Mouse (Mus musculus) neural tube, embryonic 11.5 days (tissue): ENCODE results near the gene Bmp7. TPM values are rescaled to one million over a fixed set of nuclear protein-coding genes. Genes with fewer than 3 reads are reported as not detected.

Experiments
- ATAC-seq: fragments of 200-750 bp; cut with Nextera tagmentation; 2 replicates; pipeline ENCODE4 v1.8.0; 2017; ENCODE audit warnings: moderate number of reproducible peaks, mild to moderate bottlenecking, moderate TSS enrichment, moderate library complexity; ENCODE audit not compliant: insufficient read depth, low FRiP score, low TSS enrichment
- DNase-seq: peaks from one replicate; pipeline ENCODE4 v3.0.0-alpha.2; 2015; ENCODE audit warnings: low spot score
- H3K27ac ChIP-seq: fragments of 300-500 bp; sonication (generic); 2 replicates; pipeline ENCODE4 v1.5.1; 2014; ENCODE audit warnings: low read depth, mild to moderate bottlenecking, low read length
- H3K27me3 ChIP-seq: fragments of 300-500 bp; sonication (generic); 2 replicates; pipeline ENCODE4 v1.6.1; 2014; ENCODE audit warnings: mild to moderate bottlenecking, low read length, mixed read lengths; ENCODE audit not compliant: control insufficient read depth, insufficient read depth
- H3K36me3 ChIP-seq: fragments of 300-500 bp; sonication (generic); 2 replicates; pipeline ENCODE4 v1.6.1; 2014; ENCODE audit warnings: mild to moderate bottlenecking, low read length, moderate library complexity, mixed read lengths; ENCODE audit not compliant: control insufficient read depth, insufficient read depth
- H3K4me1 ChIP-seq: fragments of 300-500 bp; sonication (generic); 2 replicates; pipeline ENCODE4 v1.6.1; 2014; ENCODE audit warnings: low read length, mixed read lengths; ENCODE audit not compliant: control insufficient read depth, insufficient read depth
- H3K4me2 ChIP-seq: fragments of 300-500 bp; sonication (generic); 2 replicates; pipeline ENCODE4 v1.6.1; 2014; ENCODE audit warnings: low read depth, mild to moderate bottlenecking, moderate library complexity
- H3K4me3 ChIP-seq: fragments of 300-500 bp; sonication (generic); 2 replicates; pipeline ENCODE4 v1.5.1; 2014; ENCODE audit warnings: low read depth, low read length
- H3K9ac ChIP-seq: fragments of 300-500 bp; sonication (generic); 2 replicates; pipeline ENCODE4 v1.6.1; 2014; ENCODE audit warnings: mild to moderate bottlenecking, low read length
- H3K9me3 ChIP-seq: fragments of 300-500 bp; sonication (generic); 2 replicates; pipeline ENCODE4 v1.6.1; 2016; ENCODE audit warnings: low read length; ENCODE audit not compliant: control insufficient read depth
- WGBS: fragments of 180-500 bp; shearing (Covaris S2); extraction: QIAGEN DNeasy Blood & Tissue Kit; methylation state at CpG from one replicate; pipeline ENCODE4 v1.1.7; 2014; 5-methylcytosine and 5-hydroxymethylcytosine counted together
- polyA plus RNA-seq: library from polyadenylated mRNA; unstranded; fragments of >200 nt; fragmentation: Nextera tagmentation; extraction: Ambion mirVana; gene quantifications from 2 replicates; pipeline ENCODE4 v1.2.1, GENCODE M21; 2014

Bmp7 gene
- polyA plus RNA-seq, 1 experiment from 2014 or later: 17.0 TPM

DNA sequence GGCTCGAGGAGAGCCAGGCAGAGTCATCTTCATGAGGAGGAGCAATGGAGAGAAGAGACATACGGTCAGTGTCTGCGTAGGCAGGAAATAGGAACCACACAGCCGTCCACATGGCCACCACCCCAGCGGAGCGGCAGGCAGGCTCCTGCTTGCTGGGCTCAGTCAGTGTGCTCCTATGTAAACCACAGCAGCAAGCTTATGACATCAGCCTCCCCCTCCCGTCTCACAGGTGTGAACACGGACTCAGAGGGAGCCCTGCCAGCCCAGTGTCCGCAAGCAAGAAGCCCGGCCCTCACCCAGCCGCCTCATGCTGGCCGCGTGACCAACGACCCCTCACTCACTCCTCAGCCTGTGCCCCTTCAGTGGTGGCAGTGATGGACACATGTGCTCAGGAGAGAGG lies 78.5 kb downstream of the Bmp7 start:
- H3K27me3 ChIP-seq: no peaks in the 10 kb centered on the region
- no peaks in the 10 kb centered on the region for H3K4me1 ChIP-seq
- no peak overlapping the region for H3K4me3 ChIP-seq
- DNase-seq: no peak
- H3K27ac ChIP-seq: no peak overlapping the region
- no peak overlapping the region for H3K9ac ChIP-seq
- WGBS: 79% methylated on average over 14 of the region's 14 CpGs
- no peak overlapping the region for H3K4me2 ChIP-seq
- no peak for ATAC-seq
- H3K9me3 ChIP-seq: no peaks in the 10 kb centered on the region; the same call in 1 of the 2 replicates
- no peaks in the 10 kb centered on the region for H3K36me3 ChIP-seq

DNA sequence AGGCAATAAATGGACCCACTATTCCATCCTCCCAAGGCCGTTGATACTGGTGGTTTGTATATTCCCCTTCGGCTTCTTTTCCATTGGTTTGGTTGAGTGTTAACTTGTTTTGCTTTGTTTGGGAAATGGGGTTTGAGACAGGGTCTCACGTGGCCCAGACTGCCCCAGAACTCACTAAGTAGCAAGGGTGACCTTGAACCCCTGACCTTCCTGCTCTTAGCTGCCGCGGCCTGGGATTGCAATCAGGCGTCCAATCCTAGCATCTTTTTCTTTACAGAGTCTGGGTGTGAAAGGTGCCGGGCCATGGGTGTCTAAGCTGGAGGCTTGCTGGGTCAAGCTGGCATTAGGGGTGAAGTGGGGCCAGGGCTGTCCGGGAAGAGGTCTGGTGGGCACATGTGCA lies 79.5 kb downstream of the Bmp7 start:
- 84% methylated on average over 8 of the region's 8 CpGs for WGBS
- Histone ChIP-seq H3K9ac (no peak overlapping the region), H3K9me3 (no peaks in the 10 kb centered on the region; the same call in 1 of the 2 replicates), H3K27ac (no peak overlapping the region), H3K4me1 (no peaks in the 10 kb centered on the region), H3K27me3 (no peaks in the 10 kb centered on the region), H3K36me3 (no peaks in the 10 kb centered on the region), H3K4me3 (no peak overlapping the region), H3K4me2 (no peak overlapping the region)
- ATAC-seq (no peak), DNase-seq (no peak)

DNA sequence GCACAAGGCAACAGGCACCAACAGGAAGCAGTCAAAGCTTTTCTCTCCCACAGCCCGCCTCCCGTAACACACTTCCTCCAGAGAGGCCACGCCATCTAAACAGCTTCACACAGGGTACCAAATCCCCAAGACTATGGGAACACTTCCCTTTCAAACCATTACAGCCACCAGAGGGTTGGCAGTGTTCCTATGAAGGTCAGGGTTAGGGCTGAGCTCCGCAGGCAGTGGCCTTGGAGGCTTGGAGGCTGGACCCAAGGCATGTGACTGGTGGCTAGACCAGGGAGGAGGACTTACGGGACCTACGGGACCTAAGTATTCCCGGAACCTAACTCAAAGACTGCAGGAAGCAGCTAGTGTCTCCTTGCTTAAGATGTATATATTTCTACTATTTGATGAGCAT lies 80.0 kb downstream of the Bmp7 start:
- Histone ChIP-seq H3K27me3 (no peaks in the 10 kb centered on the region), H3K4me2 (no peak overlapping the region), H3K9ac (no peak overlapping the region), H3K9me3 (no peaks in the 10 kb centered on the region; the same call in 1 of the 2 replicates), H3K4me3 (no peak overlapping the region), H3K27ac (no peak overlapping the region), H3K4me1 (no peaks in the 10 kb centered on the region), H3K36me3 (no peaks in the 10 kb centered on the region)
- ATAC-seq (no peak), DNase-seq (no peak)
- WGBS: 87% methylated on average over 7 of the region's 7 CpGs

DNA sequence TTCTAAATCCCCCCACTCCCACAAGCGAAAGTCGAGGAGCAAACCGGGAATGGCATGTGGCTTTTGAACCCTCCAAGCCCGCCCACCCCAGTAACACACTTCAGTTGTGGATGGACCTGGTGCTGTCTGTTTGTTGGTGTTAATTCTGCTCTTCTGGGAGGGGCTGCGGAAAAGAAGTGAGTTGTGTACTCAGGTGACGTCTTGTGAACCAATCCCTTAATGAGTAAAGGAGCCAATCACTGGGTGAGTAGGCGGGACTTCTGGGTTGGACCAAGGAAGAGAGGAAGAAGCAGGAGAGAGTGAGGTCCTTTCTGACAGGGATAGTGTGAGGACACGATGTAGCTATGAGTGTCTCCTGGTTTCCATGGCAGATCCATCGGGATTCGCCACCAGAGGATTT lies 83.1 kb downstream of the Bmp7 start:
- Histone ChIP-seq H3K4me1 (no peaks in the 10 kb centered on the region), H3K27me3 (no peaks in the 10 kb centered on the region), H3K27ac (no peak overlapping the region), H3K9ac (no peak overlapping the region), H3K4me3 (no peak overlapping the region), H3K36me3 (no peaks in the 10 kb centered on the region), H3K4me2 (no peak overlapping the region), H3K9me3 (no peaks in the 10 kb centered on the region; the same call in 1 of the 2 replicates)
- 69% methylated on average over 10 of the region's 10 CpGs for WGBS
- ATAC-seq (no peak), DNase-seq (no peak)

DNA sequence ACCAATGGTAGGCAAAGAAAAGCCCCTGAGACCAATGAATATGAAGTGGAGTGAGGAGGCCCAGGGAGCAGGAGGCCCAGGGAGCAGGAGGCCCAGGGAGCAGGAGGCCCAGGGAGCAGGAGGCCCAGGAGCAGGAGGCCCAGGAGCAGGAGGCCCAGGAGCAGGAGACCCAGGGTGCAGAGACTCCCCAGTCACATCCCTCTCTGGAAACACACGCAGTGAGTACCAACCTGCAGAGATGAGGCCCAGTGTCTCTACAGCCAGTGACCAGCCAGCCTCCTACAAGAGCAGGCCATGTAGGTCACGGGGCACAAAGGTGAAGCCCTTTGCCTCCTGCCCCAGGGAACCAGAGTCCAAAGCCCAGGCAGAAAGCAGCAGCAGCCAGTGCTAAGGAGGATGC lies 83.6 kb downstream of the Bmp7 start:
- no peak overlapping the region for H3K27ac ChIP-seq
- ATAC-seq (no peak), DNase-seq (no peak)
- H3K9ac ChIP-seq: no peak overlapping the region
- no peaks in the 10 kb centered on the region for H3K36me3 ChIP-seq
- no peaks in the 10 kb centered on the region for H3K27me3 ChIP-seq
- no peak overlapping the region for H3K4me3 ChIP-seq
- no peaks in the 10 kb centered on the region for H3K4me1 ChIP-seq
- WGBS: 60% methylated on average over 2 of the region's 2 CpGs
- H3K9me3 ChIP-seq: no peaks in the 10 kb centered on the region; the same call in 1 of the 2 replicates
- no peak overlapping the region for H3K4me2 ChIP-seq

DNA sequence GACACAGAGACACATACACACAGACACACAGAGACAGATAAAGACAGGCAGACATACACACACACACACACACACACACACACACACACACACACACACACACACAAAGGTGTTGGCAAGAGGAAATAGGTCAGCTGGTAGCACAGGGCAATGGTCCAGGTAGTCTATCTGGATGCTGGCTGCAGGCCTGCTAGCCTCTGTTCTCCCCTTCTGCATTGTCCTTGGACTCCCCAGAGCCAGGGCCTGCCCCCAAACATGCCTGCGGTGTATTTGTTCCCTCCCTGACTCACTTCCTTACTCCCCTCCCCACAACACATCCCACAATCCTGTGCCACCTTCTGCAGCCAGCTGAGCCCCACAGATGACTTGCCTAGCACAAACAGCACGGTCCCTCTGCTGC lies 86.0 kb downstream of the Bmp7 start:
- Histone ChIP-seq H3K4me1 (no peaks in the 10 kb centered on the region), H3K4me3 (no peak overlapping the region), H3K4me2 (no peak overlapping the region), H3K27ac (no peak overlapping the region), H3K36me3 (no peaks in the 10 kb centered on the region), H3K9ac (no peak overlapping the region), H3K9me3 (no peaks in the 10 kb centered on the region; the same call in 1 of the 2 replicates), H3K27me3 (no peaks in the 10 kb centered on the region)
- no peak for DNase-seq
- no peak for ATAC-seq
- 83% methylated on average over 1 of the region's 2 CpGs for WGBS

DNA sequence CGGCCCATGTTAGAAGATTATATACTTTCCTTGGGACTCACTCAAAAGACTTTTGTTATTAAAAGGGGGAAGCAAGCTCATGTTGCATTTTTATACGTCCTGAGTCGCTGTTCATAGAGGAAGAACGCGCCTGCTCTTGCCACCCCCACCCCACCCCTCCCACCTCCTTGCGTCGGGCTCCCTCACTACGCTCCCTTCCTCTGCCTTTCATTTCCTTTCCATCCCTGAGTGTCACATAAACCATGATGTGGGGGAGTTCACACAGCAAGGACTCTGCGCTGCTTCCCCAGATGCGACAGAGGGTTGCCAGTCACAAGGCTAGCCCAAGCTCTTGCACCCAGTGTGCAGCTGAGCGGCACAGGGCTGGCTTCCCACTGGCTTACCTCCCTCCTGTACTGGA lies 88.3 kb downstream of the Bmp7 start:
- Histone ChIP-seq H3K4me3 (no peak overlapping the region), H3K4me2 (no peak overlapping the region), H3K9ac (no peak overlapping the region), H3K36me3 (no peaks in the 10 kb centered on the region), H3K27me3 (no peaks in the 10 kb centered on the region), H3K4me1 (no peaks in the 10 kb centered on the region), H3K27ac (no peak overlapping the region), H3K9me3 (no peaks in the 10 kb centered on the region)
- no peak for ATAC-seq
- DNase-seq: no peak
- WGBS: 73% methylated on average over 11 of the region's 11 CpGs

DNA sequence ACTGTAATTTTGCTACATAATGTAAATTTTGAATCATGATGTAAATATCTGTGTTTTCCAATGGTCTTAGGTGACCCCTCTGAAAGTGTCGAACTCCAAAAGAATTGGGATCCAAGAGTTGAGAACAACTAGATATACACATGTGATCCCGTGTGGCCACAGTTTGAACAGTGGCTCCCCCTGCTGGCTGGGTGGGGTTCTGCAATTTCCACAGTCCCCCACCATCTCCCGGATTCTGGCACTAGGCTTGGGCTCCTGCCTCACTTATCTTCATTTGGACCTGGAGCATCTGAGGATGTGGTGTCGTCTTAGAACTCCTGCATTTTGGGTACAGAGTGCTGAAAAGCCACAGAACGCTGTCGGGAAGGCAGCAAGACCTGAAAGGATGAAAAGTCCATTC lies 91.9 kb downstream of the Bmp7 start:
- H3K27ac ChIP-seq: no peak overlapping the region
- H3K4me2 ChIP-seq: no peak overlapping the region
- DNase-seq (no peak), ATAC-seq (no peak)
- 75% methylated on average over 6 of the region's 6 CpGs for WGBS
- H3K9ac ChIP-seq: no peak overlapping the region
- no peaks in the 10 kb centered on the region for H3K27me3 ChIP-seq
- H3K36me3 ChIP-seq: no peaks in the 10 kb centered on the region
- H3K4me1 ChIP-seq: no peaks in the 10 kb centered on the region
- no peak overlapping the region for H3K4me3 ChIP-seq
- no peaks in the 10 kb centered on the region for H3K9me3 ChIP-seq

DNA sequence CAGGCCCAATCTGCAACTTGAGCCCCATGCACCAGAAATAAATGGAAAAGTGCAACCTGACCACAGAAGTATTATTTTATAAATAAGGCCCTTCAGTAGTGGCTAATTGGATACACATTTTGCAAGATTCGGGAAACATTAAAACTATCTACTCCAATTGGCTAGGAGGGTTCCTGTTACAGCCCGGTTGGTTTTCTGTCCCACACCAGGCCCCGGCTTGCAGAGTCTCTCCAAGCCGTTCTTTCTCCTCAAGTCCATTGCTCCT lies 93.9 kb downstream of the Bmp7 start:
- 70% methylated on average over 4 of the region's 4 CpGs for WGBS
- H3K27ac ChIP-seq: no peak overlapping the region
- H3K36me3 ChIP-seq: no peaks in the 10 kb centered on the region
- DNase-seq: no peak
- H3K4me1 ChIP-seq: no peaks in the 10 kb centered on the region
- no peaks in the 10 kb centered on the region for H3K9me3 ChIP-seq
- H3K9ac ChIP-seq: no peak overlapping the region
- H3K4me3 ChIP-seq: no peak overlapping the region
- no peak overlapping the region for H3K4me2 ChIP-seq
- no peak for ATAC-seq
- no peaks in the 10 kb centered on the region for H3K27me3 ChIP-seq
